Mouse (Mus musculus) testis, postnatal 14 days (tissue): ENCODE measurements at regions not wholly inside any gene's neighbourhood (a gene's known extent, or its start where the extent isn't known, plus 50 kb on each side); places are given as distances from the start of the nearest gene placed in this dataset.

Experiments
- DNase-seq: peaks from one replicate; pipeline ENCODE4 v3.0.0; 2021; ENCODE audit warnings: low spot score

GRCm38 (mm10) chr13:15929890-15930289 lies 81.8 kb upstream of the Inhba start:
- DNase-seq = no peak

- DNase-seq = no peak
Observed at GRCm38 (mm10) chr13:15931553-15932162, 80.0 kb upstream of the Inhba start.

- no peak for DNase-seq
Observed at GRCm38 (mm10) chr13:15935689-15936088, 76.0 kb upstream of the Inhba start.

- no peak for DNase-seq
Observed at GRCm38 (mm10) chr13:15936109-15936508, 75.5 kb upstream of the Inhba start.

- no peak for DNase-seq
Observed at GRCm38 (mm10) chr13:15950143-15950542, 61.5 kb upstream of the Inhba start.

- no peak for DNase-seq
Observed at GRCm38 (mm10) chr13:15950885-15951610, 60.6 kb upstream of the Inhba start.
